Mouse (Mus musculus): ENCODE results near the gene Muc13.

- no peak for TF ChIP-seq CTCF (IDR thresholded peaks at IDR 0.05)
- TF ChIP-seq POLR2A (IDR thresholded peaks at IDR 0.05; ENCODE audit: insufficient read depth, low read depth, low read length) = no peak
These were observed 47.7 kb upstream of the Muc13 start for GRCm38 (mm10) chr16:33746074-33746676.
